Mouse (Mus musculus) CH12F3 (cell line): ENCODE data around the gene Trp53.
"Not testable (repeated sequence)": the region's sequence is repeated elsewhere in the genome, so short reads cannot be mapped to it uniquely, and the experiment has no call there.

Source experiments
- in situ Hi-C: fragments of 300-500 bp; cut with MboI; formaldehyde crosslinking; loops from 2 replicates; pipeline ENCODE4 v1.14.3; 2020; ENCODE audit warnings: low sequenced_read_pairs

Gene Trp53

DNA sequence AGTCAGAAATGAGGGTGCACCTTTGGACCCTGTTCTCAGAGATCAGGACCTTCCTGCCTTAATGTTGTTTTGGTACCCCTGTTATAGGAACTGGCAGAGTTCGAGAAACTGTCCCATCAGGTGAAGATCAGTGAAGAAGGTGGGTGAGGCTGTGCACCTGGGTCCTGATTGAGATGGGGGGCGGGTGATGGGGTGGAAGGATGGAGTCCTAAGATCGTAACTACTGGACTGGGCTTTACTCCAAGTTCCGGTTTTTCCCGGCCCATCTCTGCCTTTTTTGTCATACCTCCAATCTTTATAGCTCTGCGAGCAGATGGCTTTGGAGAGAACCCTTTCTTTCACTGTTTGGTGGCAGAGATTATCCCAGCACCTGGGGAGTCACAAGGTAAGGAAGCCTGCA, 42.2 kb downstream of the Trp53 start:
- in situ Hi-C loops, result no loop called here

DNA sequence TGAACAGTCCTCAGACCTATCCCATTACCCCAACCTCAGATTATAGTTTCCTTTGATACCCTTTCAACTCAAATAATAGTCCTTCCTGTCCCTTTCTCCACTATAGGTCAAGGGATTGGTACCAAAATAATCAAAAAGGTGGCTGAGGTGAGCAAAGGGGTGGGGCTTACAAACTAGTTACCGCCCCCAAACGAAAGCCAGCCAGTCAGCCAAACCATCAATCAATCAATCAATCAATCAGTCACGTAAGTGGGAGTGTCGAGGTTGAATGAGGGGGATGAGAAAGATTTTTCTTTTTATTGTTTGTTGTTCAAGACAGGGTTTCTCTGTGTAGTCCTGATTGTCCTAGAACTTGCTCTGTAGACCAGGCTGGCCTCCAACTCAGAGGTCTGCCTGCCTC, 42.8 kb downstream of the Trp53 start:
- in situ Hi-C loops, result no loop called here

DNA sequence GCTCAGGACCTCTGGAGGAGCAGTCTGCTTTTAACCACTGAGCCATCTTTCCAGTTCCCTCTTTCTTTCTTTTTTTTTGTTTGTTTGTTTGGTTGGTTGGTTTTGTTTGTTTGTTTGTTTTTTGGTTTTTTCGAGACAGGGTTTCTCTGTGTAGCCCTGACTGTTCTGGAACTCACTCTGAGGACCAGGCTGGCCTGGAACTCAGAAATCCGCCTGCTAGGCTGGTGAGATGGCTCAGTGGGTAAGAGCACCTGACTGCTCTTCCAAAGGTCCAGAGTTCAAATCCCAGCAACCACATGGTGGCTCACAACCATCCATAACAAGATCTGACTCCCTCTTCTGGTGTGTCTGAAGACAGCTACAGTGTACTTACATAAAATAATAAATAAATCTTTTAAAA, 44.2 kb downstream of the Trp53 start:
- in situ Hi-C loops, result not testable (repeated sequence)

DNA sequence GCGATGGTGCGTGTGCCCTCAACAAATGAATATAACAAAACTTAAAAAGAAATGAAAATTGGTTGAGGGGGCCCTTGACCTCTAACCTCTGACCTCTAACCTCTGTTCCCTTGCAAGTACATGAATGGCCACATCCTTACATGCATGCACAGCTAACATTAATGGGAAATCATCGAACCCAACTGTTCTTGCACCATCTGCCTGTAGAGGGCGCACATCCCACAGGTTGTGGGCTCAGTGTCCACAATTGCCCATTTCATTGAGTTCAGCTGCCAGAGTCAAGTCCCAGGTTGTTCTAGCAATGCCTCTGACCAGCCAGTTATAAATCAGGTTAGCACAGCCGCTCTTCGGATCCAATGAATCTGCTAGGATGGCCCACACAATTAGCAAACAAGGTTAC, 48.1 kb downstream of the Trp53 start:
- in situ Hi-C loops, result no loop called here

DNA sequence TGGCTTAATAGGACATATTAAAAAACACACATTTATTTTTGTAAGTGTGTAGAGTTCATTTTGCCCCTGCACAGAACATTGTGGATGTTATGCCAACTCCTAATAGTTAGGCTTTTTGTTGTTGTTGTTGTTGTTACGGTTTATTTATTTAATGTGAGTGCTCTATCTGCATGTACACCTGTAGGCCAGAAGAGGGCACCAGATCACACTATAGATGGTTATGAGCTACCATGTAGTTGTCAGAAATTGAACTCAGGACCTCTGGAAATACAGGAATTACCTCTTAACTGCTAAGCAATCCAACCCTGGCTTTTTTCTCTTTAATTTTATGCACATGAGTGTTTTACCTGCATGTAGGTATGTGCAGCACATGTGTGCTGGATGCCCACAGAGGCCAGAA, 49.6 kb downstream of the Trp53 start:
- in situ Hi-C loops, result no loop called here

DNA sequence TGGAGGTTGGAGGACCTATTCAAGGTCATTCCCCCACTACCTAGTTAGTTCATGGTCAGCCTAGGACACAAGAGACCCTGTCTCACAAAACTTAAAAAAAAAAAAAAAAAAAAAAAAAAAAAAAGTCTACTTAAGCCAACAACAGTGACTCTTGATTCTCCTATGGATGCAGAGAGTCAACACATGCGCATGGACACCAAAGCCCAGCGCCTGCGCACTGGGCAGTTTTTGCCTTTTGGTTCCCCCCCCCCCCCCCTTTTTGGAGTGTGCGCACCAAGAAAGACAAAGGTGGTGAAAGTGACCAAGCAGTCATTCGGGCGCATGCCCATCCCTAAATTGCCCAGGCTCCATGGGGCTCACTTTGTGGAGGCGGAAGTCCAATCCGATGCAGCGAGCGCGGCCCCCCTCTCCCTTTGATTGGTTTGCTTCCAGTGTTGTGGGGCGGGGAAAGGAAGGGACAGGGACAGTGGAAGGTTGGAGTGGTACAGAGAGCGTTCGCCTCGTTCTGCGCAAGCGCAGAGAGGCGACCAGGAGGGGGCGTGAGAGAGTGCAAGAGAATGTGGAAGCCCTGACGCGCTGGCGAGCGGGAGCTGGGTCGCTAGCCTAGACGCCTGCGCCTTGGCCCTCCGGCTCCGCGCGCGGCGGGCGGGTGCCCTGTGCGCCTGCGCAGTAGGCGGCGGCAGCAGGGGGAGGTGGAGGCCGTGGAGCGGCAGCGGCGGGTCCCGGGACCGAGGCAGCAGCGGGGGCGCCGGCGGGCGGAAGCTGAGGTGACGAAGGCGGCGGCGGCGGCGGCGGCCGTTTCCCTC, 52.3 kb downstream of the Trp53 start, which contains the start of gene Fxr2:
Gene Fxr2 (plus strand): TSS at position 707 of the 806 bp plus-strand sequence.
- in situ Hi-C loops, result no loop called here

DNA sequence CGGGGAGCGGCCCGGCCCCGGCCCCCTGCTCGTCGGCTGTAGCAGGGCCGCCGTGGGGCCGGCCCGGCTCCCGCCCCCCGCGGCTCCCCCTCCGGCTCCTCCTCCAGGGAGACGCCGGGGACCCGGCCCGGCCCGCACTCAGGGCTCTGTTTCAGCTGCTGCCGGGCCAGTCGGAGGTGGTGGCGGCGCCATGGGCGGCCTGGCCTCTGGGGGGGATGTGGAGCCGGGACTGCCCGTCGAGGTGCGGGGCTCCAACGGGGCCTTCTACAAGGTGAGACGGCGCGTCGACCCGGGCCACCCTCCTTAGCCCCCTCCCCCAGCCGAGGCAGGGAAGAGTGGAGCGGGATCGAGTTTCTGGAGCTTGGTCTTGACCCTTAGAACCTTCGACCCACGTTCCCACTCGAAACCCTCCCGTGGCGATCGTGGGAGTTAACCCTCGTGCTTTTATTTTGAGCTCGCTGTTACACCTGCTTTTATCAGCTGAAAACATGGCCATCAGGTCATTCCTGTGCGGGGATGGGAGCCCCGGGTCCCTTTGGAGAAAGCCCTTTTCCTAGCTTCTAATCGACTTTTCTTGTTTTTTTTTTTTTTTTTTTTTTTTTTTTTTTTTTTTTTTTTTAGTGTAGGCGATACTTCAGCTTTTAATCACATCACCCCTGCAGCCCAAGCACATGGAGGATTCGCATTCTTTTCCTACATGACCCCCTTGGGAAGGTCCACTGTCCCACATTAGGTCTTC, 53.1 kb downstream of the Trp53 start:
- in situ Hi-C loops, result no loop called here

DNA sequence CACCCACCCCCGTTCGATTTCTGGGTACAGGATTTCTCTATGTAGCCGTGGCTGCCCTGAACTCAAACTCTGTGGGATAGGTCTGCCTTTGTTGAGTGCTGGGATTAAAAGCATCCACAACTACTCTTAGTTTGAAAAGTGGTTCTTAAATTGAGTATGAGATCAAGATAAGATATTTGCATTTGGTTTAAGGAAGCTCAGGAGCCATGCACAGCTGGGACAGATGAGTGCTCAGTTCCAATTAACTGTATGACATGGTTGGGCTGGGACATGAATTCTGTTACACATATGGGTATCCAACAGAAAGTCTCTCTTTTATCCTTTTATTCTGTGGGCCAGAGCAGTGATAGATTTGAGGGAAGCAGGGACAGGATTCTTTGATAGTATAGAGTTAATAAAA, 55.3 kb downstream of the Trp53 start:
- in situ Hi-C loops, result no loop called here
